Mouse (Mus musculus): ENCODE results near the gene Ucn3.
"Not testable (repeated sequence)": the region's sequence is repeated elsewhere in the genome, so short reads cannot be mapped to it uniquely, and the experiment has no call there.

The Ucn3 gene

GRCm38 (mm10) chr13:3945249-3945648 is at the start of gene Ucn3:
Gene Ucn3, minus strand, starts transcription at chr13:3945349.
- no peak for DNase-seq (ENCODE audit: low spot score in 2 of 2)

- no peak for DNase-seq (ENCODE audit: low spot score in 2 of 2)
These were observed 46.9 kb upstream of the Ucn3 start for GRCm38 (mm10) chr13:3992081-3992480.

GRCm38 (mm10) chr13:3968849-3969248 is 23.7 kb upstream of the Ucn3 start:
- DNase-seq (ENCODE audit: low spot score in 2 of 2), result no peak

- no peak for DNase-seq (ENCODE audit: low spot score in 2 of 2)
These were observed 6.2 kb upstream of the Ucn3 start for GRCm38 (mm10) chr13:3951198-3951914.

- no peak for DNase-seq (ENCODE audit: low spot score in 2 of 2)
These were observed 4.3 kb upstream of the Ucn3 start for GRCm38 (mm10) chr13:3949477-3949876.

- DNase-seq (ENCODE audit: low spot score in 2 of 2), result no peak
These were observed 2.1 kb upstream of the Ucn3 start for GRCm38 (mm10) chr13:3947267-3947666.

- DNase-seq (ENCODE audit: low spot score in 2 of 2), result no peak
These were observed 450 bp downstream of the Ucn3 start for GRCm38 (mm10) chr13:3944699-3945098.

GRCm38 (mm10) chr13:3926046-3926445 is 19.1 kb downstream of the Ucn3 start:
- no peak for DNase-seq (ENCODE audit: low spot score in 2 of 2)

GRCm38 (mm10) chr13:3925632-3926031 is 19.5 kb downstream of the Ucn3 start:
- DNase-seq (ENCODE audit: low spot score in 2 of 2), result no peak

- DNase-seq (ENCODE audit: low spot score in 2 of 2), result no peak
These were observed 20.7 kb downstream of the Ucn3 start for GRCm38 (mm10) chr13:3924483-3924882.

GRCm38 (mm10) chr13:3917571-3918311 is 27.4 kb downstream of the Ucn3 start, which contains the start of the genes Net1 and Tubal3:
Gene Net1, minus strand, starts transcription at chr13:3918220.
Gene Tubal3, plus strand, starts transcription at chr13:3918274.
- DNase-seq (ENCODE audit: low spot score in 2 of 2), result peak; percentile 81 to 84

GRCm38 (mm10) chr13:3913504-3913903 is 31.6 kb downstream of the Ucn3 start:
- DNase-seq (ENCODE audit: low spot score in 2 of 2), result no peak

- DNase-seq (ENCODE audit: low spot score in 2 of 2), result no peak
These were observed 34.8 kb downstream of the Ucn3 start for GRCm38 (mm10) chr13:3910356-3910755.

- DNase-seq (ENCODE audit: low spot score in 2 of 2), result no peak
These were observed 36.9 kb downstream of the Ucn3 start for GRCm38 (mm10) chr13:3908262-3908661.

GRCm38 (mm10) chr13:3907151-3907696 is 37.9 kb downstream of the Ucn3 start:
- DNase-seq (ENCODE audit: low spot score in 2 of 2), result no peak

GRCm38 (mm10) chr13:3899301-3899700 is 45.8 kb downstream of the Ucn3 start:
- DNase-seq (ENCODE audit: low spot score in 2 of 2), result no peak

GRCm38 (mm10) chr13:3898202-3898601 is 46.9 kb downstream of the Ucn3 start:
- DNase-seq (ENCODE audit: low spot score in 2 of 2), result not testable (repeated sequence)

GRCm38 (mm10) chr13:3896913-3897312 is 48.2 kb downstream of the Ucn3 start:
- DNase-seq (ENCODE audit: low spot score in 2 of 2), result peak; percentile 67 to 71

- DNase-seq (ENCODE audit: low spot score in 2 of 2), result no peak
These were observed 49.1 kb downstream of the Ucn3 start for GRCm38 (mm10) chr13:3896032-3896431.

- DNase-seq (ENCODE audit: low spot score in 2 of 2), result no peak
These were observed 49.7 kb downstream of the Ucn3 start for GRCm38 (mm10) chr13:3895397-3895980.

GRCm38 (mm10) chr13:3894549-3894948 is 50.6 kb downstream of the Ucn3 start:
- DNase-seq (ENCODE audit: low spot score in 2 of 2), result no peak

- DNase-seq (ENCODE audit: low spot score in 2 of 2), result peak; percentile 90 to 92
These were observed 51.9 kb downstream of the Ucn3 start for GRCm38 (mm10) chr13:3893126-3893734.
